Mouse (Mus musculus) liver, embryonic 11.5 days (tissue): ENCODE measurements around the gene Fnbp1l. TPM values are rescaled to one million over a fixed set of nuclear protein-coding genes. Genes with fewer than 3 reads are reported as not detected.

Experiments
- ATAC-seq: fragments of 200-750 bp; cut with Nextera tagmentation; replicated peaks from 2 replicates; pipeline ENCODE4 v1.8.0; 2017; ENCODE audit warnings: moderate number of reproducible peaks, mild to moderate bottlenecking, moderate TSS enrichment, moderate library complexity; ENCODE audit not compliant: low FRiP score
- DNase-seq: peaks from one replicate; pipeline ENCODE4 v3.0.0-alpha.2; 2017; ENCODE audit warnings: low spot score
- H3K27ac ChIP-seq: fragments of 300-500 bp; sonication (generic); 2 replicates; pipeline ENCODE4 v1.5.1; 2014; ENCODE audit warnings: mild to moderate bottlenecking, low read depth, low read length, control low read depth
- H3K27me3 ChIP-seq: fragments of 300-500 bp; sonication (generic); replicated peaks from 2 replicates; pipeline ENCODE4 v1.6.1; 2014; ENCODE audit warnings: low read length, mixed read lengths; ENCODE audit not compliant: control insufficient read depth, insufficient read depth
- H3K36me3 ChIP-seq: fragments of 300-500 bp; sonication (generic); 2 replicates; pipeline ENCODE4 v1.6.1; 2014; ENCODE audit warnings: mild to moderate bottlenecking, low read length, moderate library complexity, mixed read lengths; ENCODE audit not compliant: control insufficient read depth, insufficient read depth
- H3K4me1 ChIP-seq: fragments of 300-500 bp; sonication (generic); replicated peaks from 2 replicates; pipeline ENCODE4 v1.6.1; 2014; ENCODE audit warnings: low read length, mixed read lengths; ENCODE audit not compliant: control insufficient read depth, insufficient read depth
- H3K4me2 ChIP-seq: fragments of 300-500 bp; sonication (generic); 2 replicates; pipeline ENCODE4 v1.6.1; 2014; ENCODE audit warnings: mild to moderate bottlenecking, control low read depth, moderate library complexity
- H3K4me3 ChIP-seq: fragments of 300-500 bp; sonication (generic); 2 replicates; pipeline ENCODE4 v1.5.1; 2014; ENCODE audit warnings: low read depth, low read length, control low read depth
- H3K9ac ChIP-seq: fragments of 300-500 bp; sonication (generic); 2 replicates; pipeline ENCODE4 v1.6.1; 2014; ENCODE audit warnings: low read depth, low read length, control low read depth
- H3K9me3 ChIP-seq: fragments of 300-500 bp; sonication (generic); 2 replicates; pipeline ENCODE4 v1.6.1; 2016; ENCODE audit warnings: low read length, inconsistent platforms, mixed read lengths; ENCODE audit not compliant: control insufficient read depth
- WGBS: fragments of 180-500 bp; shearing (Covaris S2); extraction: QIAGEN DNeasy Blood & Tissue Kit; methylation state at CpG from one replicate; pipeline ENCODE4 v1.1.7; 2014; 5-methylcytosine and 5-hydroxymethylcytosine counted together
- polyA plus RNA-seq: library from polyadenylated mRNA; unstranded; fragments of >200 nt; fragmentation: Nextera tagmentation; extraction: Ambion mirVana; gene quantifications from 2 replicates; pipeline ENCODE4 v1.2.1, GENCODE M21; 2014

The Fnbp1l gene
- 16.6 and 17.5 TPM in 2 replicates for polyA plus RNA-seq

DNA sequence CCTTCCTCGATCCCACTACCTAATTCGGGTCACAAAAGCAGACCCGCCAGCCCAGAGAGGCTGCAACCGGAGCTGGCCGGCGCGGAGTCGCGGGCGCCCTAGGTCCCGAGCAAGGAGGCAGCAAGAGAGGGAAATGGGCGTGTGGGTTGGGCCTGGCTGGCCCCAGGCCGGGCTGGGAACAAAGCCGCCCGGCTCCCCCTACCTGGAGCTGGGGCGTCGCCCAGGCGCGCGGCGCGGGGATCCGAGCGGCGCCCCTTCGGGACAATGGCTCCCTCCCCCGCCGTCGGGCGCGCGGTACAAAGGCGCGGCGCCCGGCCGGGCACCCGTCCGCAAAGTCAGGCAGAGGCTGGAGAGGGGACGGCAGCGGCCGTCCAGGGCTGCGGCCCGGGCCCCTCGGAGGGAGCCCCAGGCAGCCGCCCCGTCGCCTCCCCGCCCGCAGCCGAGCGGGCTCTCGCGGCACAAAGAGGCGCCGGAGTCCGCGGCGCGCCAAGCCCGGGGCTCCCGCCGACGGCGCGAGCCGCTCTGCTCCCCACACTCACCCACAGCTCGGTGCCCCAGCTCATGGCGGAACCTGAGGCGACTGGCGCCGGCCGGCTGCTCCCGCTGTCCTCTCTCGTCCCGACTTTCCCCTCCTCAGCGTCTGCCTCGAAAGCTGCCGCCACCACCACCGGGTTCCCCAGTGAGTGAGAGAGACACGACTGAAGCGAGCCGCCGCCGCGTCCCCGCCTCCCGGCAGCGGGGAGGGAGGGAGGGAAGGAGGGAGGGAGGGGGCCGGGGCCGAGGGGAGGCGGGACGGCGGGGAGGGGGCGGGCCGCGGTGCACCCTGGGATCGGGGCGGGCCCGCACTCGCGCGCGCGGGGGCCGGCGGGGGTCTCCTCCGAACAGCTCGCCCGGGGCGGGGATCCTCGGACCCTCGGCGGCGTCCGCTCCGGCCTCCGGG is at the start of gene Fnbp1l:
Fnbp1l (minus strand) TSS at position 725 of the 940 bp plus-strand sequence.
- H3K27me3 ChIP-seq: peaks cover 5% of the 10 kb centered on the region
- H3K4me3 ChIP-seq: peak within 1 kb of the TSS; percentile 81
- DNase-seq (peak; percentile 87), ATAC-seq (peak; percentile 72)
- H3K9me3 ChIP-seq: no peaks in the 10 kb centered on the region
- H3K4me2 ChIP-seq: peak within 1 kb of the TSS; percentile 86
- no peaks in the 10 kb centered on the region for H3K36me3 ChIP-seq
- H3K27ac ChIP-seq: peak within 1 kb of the TSS; percentile 94
- H3K9ac ChIP-seq: peak within 1 kb of the TSS; percentile 83
- WGBS: under 1% methylated on average over 101 of the region's 118 CpGs
- peaks cover 11% of the 10 kb centered on the region; the same call in 1 of the 2 replicates for H3K4me1 ChIP-seq

DNA sequence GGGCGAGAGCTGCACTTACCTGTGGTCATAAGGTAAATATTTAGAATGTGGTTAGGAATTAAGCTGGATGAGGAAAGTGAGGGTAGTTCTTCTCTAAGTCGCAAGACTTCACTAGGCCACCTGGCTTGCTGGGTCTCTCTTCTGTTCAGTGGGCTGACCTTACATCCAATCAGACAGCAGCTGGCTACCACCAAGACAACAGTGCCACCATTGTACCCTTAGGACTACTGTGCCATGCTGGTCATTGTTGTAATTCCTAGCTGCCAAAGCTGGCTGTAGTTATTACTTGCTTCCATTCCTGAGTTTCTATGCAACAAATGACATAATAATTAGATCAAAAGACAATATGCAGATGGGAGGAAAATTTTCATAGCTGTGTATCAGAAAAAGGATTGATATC is 41.3 kb upstream of the Fnbp1l start:
- DNase-seq: no peak
- H3K36me3 ChIP-seq: no peaks in the 10 kb centered on the region
- no peaks in the 10 kb centered on the region for H3K27me3 ChIP-seq
- no peak overlapping the region for H3K27ac ChIP-seq
- no peak overlapping the region for H3K4me3 ChIP-seq
- H3K4me1 ChIP-seq: no peaks in the 10 kb centered on the region
- no peak overlapping the region for H3K4me2 ChIP-seq
- no peak for ATAC-seq
- no peaks in the 10 kb centered on the region for H3K9me3 ChIP-seq
- 77% methylated on average over 2 of the region's 2 CpGs for WGBS
- no peak overlapping the region for H3K9ac ChIP-seq

DNA sequence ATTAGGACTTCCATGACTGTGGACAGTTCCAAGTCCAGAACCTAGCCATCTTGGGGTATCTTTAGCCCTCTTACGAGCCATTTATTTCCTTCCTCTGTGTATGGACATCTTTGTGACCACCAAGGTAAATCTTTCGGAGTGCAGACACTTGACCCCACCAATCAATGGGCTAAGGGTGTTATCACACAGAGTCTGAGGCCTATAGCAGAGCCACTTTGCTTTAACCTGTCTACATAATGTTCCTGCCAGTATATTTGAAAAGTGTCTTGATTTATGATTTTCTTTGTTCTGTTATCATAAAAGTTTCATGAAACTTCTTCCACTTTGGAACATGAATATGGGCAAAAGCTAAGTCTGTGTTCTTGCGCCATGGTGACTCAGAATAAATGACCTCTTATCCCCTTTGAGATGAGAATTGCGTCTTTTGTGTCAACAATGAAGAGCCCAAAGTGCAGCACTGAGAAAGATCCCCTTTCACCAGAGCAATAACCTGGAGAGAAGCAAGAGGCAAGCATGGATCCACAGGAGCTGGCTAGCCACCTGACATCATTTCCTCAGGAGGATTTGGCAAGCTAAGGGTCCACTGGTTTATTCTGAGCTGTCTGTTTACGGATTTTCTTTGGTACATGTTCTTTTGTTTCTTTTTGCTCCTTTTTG is 39.9 kb upstream of the Fnbp1l start:
- Histone ChIP-seq H3K36me3 (no peaks in the 10 kb centered on the region), H3K9me3 (no peaks in the 10 kb centered on the region), H3K9ac (no peak overlapping the region), H3K4me1 (no peaks in the 10 kb centered on the region), H3K4me2 (no peak overlapping the region), H3K4me3 (no peak overlapping the region), H3K27me3 (no peaks in the 10 kb centered on the region), H3K27ac (no peak overlapping the region)
- 78% methylated on average over 5 of the region's 5 CpGs for WGBS
- no peak for ATAC-seq
- DNase-seq: no peak

DNA sequence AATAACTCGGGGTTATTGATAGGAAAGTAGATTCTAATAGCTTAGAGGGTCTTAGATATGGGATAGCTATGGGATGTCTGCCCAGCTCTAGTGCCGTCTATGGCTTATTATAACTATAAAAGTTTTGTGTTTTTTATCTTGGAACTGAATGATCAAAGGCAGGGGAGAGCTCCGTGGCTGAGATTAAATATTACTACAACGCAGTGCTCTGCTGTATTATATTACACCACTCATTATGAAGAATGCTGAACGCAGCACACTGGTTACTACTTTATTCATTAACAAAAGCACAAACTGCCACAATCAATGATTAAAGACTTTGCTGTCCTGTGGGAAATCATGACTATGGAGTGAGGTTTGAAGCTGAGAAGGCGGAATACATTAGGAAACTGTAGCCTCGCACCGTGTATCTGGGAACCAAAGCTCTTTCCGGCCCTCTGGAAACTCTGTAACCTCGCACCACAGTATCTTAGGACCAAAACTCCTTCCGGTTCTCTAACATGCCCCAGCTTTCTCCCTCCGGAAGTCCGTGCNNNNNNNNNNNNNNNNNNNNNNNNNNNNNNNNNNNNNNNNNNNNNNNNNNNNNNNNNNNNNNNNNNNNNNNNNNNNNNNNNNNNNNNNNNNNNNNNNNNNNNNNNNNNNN is 27.8 kb upstream of the Fnbp1l start:
- Histone ChIP-seq H3K36me3 (no peaks in the 10 kb centered on the region), H3K4me2 (no peak overlapping the region), H3K27ac (no peak overlapping the region), H3K4me3 (no peak overlapping the region), H3K4me1 (no peaks in the 10 kb centered on the region), H3K9me3 (no peaks in the 10 kb centered on the region), H3K27me3 (no peaks in the 10 kb centered on the region), H3K9ac (no peak overlapping the region)
- DNase-seq: no peak
- WGBS: 60% methylated on average over 13 of the region's 13 CpGs
- no peak for ATAC-seq

DNA sequence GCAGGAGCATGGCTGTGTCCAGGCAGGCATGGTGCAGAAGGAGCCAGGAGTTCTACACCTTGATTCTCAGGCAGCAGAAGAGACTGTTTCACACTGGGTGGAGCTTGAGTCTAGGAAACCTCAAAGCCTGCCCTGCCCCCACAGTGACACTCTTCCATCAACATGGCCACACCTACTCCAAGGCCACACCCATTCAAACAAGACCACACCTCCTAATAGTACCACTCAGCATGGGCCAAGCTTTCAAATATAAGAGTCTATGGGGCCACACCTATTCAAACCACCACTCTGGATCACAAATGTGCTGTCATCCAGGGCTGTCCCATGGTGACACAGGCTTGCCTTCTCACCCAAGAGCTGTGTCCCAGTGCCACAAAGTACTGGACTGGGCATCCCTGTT is 20.8 kb upstream of the Fnbp1l start:
- no peak for ATAC-seq
- DNase-seq: no peak
- Histone ChIP-seq H3K4me2 (no peak overlapping the region), H3K4me1 (no peaks in the 10 kb centered on the region), H3K36me3 (no peaks in the 10 kb centered on the region), H3K9ac (no peak overlapping the region), H3K4me3 (no peak overlapping the region), H3K9me3 (no peaks in the 10 kb centered on the region), H3K27me3 (no peaks in the 10 kb centered on the region), H3K27ac (no peak overlapping the region)

DNA sequence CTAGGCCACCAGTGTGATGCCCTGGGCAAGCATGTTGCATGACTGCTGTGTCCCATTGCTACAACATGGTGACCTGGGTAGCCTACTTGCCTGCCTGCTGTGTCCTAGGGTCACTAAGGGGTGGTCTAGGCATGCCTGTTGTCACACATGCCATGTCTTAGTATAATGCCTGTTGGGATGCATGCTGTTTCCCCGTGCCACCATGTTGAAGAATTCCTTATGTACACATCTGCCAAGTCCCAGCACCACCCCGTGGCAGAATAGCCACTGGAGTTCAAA is 19.6 kb upstream of the Fnbp1l start:
- Histone ChIP-seq H3K9ac (no peak overlapping the region), H3K27me3 (no peaks in the 10 kb centered on the region), H3K36me3 (no peaks in the 10 kb centered on the region), H3K4me1 (no peaks in the 10 kb centered on the region), H3K4me3 (no peak overlapping the region), H3K4me2 (no peak overlapping the region), H3K9me3 (no peaks in the 10 kb centered on the region), H3K27ac (no peak overlapping the region)
- ATAC-seq (0 out of 2 replicates have a peak, but pooled peaks have one; percentile 18), DNase-seq (no peak)
- WGBS: 72% methylated on average over 2 of the region's 2 CpGs

DNA sequence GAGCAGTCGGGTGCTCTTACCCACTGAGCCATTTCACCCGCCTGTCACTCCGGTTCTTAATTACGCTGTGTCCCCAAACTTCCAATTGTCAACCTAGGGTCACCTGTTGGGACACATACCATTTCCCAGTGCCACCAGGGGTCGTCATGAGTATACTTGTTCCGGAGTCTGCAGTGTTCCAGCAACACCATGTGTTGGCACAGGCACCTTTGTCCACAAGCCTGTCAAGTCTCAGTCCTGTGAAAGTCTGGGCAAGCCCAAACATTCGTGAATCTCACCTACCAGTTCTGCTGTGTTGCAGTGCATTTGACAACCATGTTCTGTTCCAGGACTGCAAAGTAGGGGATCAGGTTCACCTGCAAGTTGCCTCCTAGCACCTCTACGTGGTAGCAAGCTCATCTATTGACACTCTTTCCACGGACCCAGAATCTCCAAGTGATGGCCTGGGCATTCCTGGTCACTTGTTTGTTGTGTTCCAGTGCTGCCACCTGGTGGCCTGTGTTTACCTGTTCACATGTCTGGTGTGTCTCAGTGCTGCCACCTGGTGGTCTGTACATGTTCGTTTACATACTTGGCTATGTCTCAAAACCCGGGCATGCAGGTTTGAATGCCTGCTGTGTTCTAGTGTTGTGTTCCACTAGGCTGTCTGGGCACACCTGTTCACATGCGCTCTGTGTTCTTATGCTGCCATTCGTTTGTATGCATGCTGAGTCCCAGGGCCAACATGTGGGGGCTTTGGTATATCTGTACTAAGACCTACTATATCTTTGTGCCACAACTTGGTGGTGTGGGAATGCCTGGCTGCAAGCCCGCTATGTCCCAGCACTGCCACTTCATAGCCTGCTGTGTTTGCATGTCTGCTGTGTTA is 19.0 kb upstream of the Fnbp1l start:
- peak; percentile 89 for DNase-seq
- no peaks in the 10 kb centered on the region for H3K9me3 ChIP-seq
- 36% methylated on average over 14 of the region's 14 CpGs for WGBS
- H3K4me2 ChIP-seq: 0 out of 2 replicates have a peak overlapping the region, but pooled peaks have one; percentile 3
- no peaks in the 10 kb centered on the region for H3K27me3 ChIP-seq
- peak; percentile 75 for ATAC-seq
- H3K4me1 ChIP-seq: no peaks in the 10 kb centered on the region
- H3K9ac ChIP-seq: no peak overlapping the region
- no peak overlapping the region for H3K27ac ChIP-seq
- no peaks in the 10 kb centered on the region for H3K36me3 ChIP-seq
- no peak overlapping the region for H3K4me3 ChIP-seq

DNA sequence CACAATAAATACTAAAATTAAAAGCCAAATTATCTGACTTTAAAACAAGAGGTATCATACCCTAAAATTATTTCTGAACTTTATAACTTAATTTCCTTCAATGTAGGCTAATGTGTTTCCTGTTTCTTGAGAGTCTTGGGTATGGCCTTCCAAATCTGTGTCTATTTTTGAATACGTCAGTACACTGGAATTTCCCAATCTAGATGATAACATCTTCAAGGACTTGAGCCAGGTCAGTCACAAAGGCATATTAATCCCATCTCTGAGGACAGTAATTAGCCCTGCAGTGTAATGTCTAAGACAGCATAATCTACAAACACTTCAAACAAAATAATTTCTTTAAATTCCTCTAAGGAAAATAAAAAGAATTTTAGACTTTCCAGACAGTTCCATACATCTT is 17.8 kb upstream of the Fnbp1l start:
- ATAC-seq (no peak), DNase-seq (no peak)
- no peaks in the 10 kb centered on the region for H3K4me1 ChIP-seq
- no peaks in the 10 kb centered on the region for H3K36me3 ChIP-seq
- H3K4me2 ChIP-seq: no peak overlapping the region
- H3K27me3 ChIP-seq: no peaks in the 10 kb centered on the region
- H3K9me3 ChIP-seq: no peaks in the 10 kb centered on the region
- no peak overlapping the region for H3K27ac ChIP-seq
- 66% methylated on average over 1 of the region's 1 CpGs for WGBS
- no peak overlapping the region for H3K9ac ChIP-seq
- no peak overlapping the region for H3K4me3 ChIP-seq
